21 mouse cellular contexts compared by ENCODE assay signal in the genomic region with DNA sequence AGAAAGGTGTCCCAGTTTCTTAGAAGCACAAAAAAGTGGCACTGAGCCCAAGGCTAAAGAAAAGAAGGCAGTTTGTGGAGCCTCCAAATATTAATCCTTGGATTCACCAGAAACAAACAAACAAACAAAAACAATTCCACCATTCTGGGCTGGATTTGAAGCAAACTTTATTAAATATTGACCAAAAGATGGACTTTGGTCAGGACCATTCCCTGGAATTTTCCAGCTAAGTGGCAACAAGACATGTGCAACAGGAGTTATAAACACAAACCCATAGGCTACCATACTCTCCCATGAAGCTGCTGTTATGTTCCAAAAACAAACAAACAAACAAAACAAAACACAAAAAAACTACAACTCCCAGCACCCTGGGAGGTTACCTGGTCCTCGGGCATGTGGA. TPM values are rescaled to one million over a fixed set of nuclear protein-coding genes. Genes with fewer than 3 reads are reported as not detected.
DNase-seq lines count a peak whose midpoint lies in the region; ATAC-seq and TF ChIP-seq lines count a peak whose summit lies in the region.
"Had no signal": no experiment of that assay in that cellular context is flagged by ENCODE, and none has a peak within 500 bp of the region (broad histone marks: within the 10 kb centered on the region; RNA-seq: fewer than 3 reads in every experiment).

No protein-coding gene starts in this region.

- H3K4me1 ChIP-seq in kidney, adult 2 months (ENCODE audit: control insufficient read depth, insufficient read depth, low read length): peaks cover 6% of the 10 kb centered on the region
- peaks cover 11% of the 10 kb centered on the region for H3K4me1 ChIP-seq in kidney, embryonic 15.5 days
- peaks cover under 1% of the 10 kb centered on the region; the same call in 1 of the 2 replicates for H3K4me1 ChIP-seq in kidney, embryonic 14.5 days (ENCODE audit: control insufficient read depth, insufficient read depth, low read length)
- peaks cover 4% of the 10 kb centered on the region for H3K4me1 ChIP-seq in liver, adult 2 months (ENCODE audit: control insufficient read depth, insufficient read depth, low read length)
- no peaks in the 10 kb centered on the region for H3K4me1 ChIP-seq in liver, postnatal 0 days (ENCODE audit: insufficient read depth)

- H3K79me2 ChIP-seq in liver, adult 2 months (ENCODE audit: control insufficient read depth, insufficient read depth, low read length): no peaks in the 10 kb centered on the region

- ATAC-seq in kidney, embryonic 15.5 days (replicated peaks; ENCODE audit: low FRiP score): no peak
- no peak for ATAC-seq in kidney, embryonic 14.5 days (ENCODE audit: low FRiP score, low TSS enrichment)
- ATAC-seq in liver, postnatal 0 days: no peak
- ATAC-seq: activated CD4-positive, CD25-positive, alpha-beta regulatory T cell, adult 4 months; CD4-positive, CD25-positive, alpha-beta regulatory T cell, adult 4 months; Patski had no signal

- no peaks in the 10 kb centered on the region for H3K27me3 ChIP-seq in kidney, adult 2 months (replicated peaks; ENCODE audit: control insufficient read depth, insufficient read depth, low read length)
- no peaks in the 10 kb centered on the region for H3K27me3 ChIP-seq in kidney, embryonic 15.5 days
- 0 out of 2 replicates have a peak, but pooled peaks cover 3% of the 10 kb centered on the region for H3K27me3 ChIP-seq in kidney, embryonic 14.5 days (ENCODE audit: control insufficient read depth, insufficient read depth, low read length)
- H3K27me3 ChIP-seq in liver, adult 2 months (ENCODE audit: control insufficient read depth, insufficient read depth, low read length): no peaks in the 10 kb centered on the region
- no peaks in the 10 kb centered on the region for H3K27me3 ChIP-seq in liver, postnatal 0 days (ENCODE audit: insufficient read depth, low read length)

- H3K9me3 ChIP-seq in kidney, embryonic 15.5 days (replicated peaks): no peaks in the 10 kb centered on the region
- no peaks in the 10 kb centered on the region for H3K9me3 ChIP-seq in kidney, embryonic 14.5 days (ENCODE audit: control insufficient read depth, low read length)
- H3K9me3 ChIP-seq in liver, postnatal 0 days (ENCODE audit: low read length): no peaks in the 10 kb centered on the region
- H3K9me3 ChIP-seq: G1E had no signal

- TF ChIP-seq EP300 in liver, postnatal 0 days (IDR thresholded peaks at IDR 0.05; ENCODE audit: low read depth): no peak

- no peak overlapping the region for H3K4me3 ChIP-seq in kidney, adult 2 months (ENCODE audit: insufficient read depth, low read depth, low read length)
- H3K4me3 ChIP-seq in kidney, embryonic 15.5 days (replicated peaks): no peak overlapping the region
- no peak overlapping the region for H3K4me3 ChIP-seq in kidney, embryonic 14.5 days (ENCODE audit: low read length)
- H3K4me3 ChIP-seq in liver, adult 2 months (ENCODE audit: insufficient read depth, low read depth, low read length): no peak overlapping the region
- no peak overlapping the region for H3K4me3 ChIP-seq in liver, postnatal 0 days (ENCODE audit: low read depth, low read length)

- 62% methylated on average over 1 of the region's 1 CpGs for WGBS in kidney, adult 2 months
- 82% methylated on average over 1 of the region's 1 CpGs for WGBS in kidney, embryonic 15.5 days
- WGBS in kidney, embryonic 14.5 days: 79% methylated on average over 1 of the region's 1 CpGs
- WGBS in liver, adult 2 months: 50% methylated on average over 1 of the region's 1 CpGs
- WGBS in liver, postnatal 0 days (ENCODE audit: insufficient replicate concordance): 78% methylated on average over 1 of the region's 1 CpGs

- TF ChIP-seq POLR2A in kidney, adult 2 months (IDR thresholded peaks at IDR 0.05; ENCODE audit: low read depth, low read length): no peak
- TF ChIP-seq POLR2A in liver, adult 2 months (IDR thresholded peaks at IDR 0.05; ENCODE audit: extremely low read depth, insufficient read depth, low read length): no peak

- H3K4me2 ChIP-seq in kidney, embryonic 15.5 days: no peak overlapping the region
- no peak overlapping the region for H3K4me2 ChIP-seq in kidney, embryonic 14.5 days (replicated peaks; ENCODE audit: low read depth, low read length)
- no peak overlapping the region for H3K4me2 ChIP-seq in liver, postnatal 0 days (ENCODE audit: low read depth, low read length)

- no peak overlapping the region for H3K27ac ChIP-seq in kidney, adult 2 months (ENCODE audit: insufficient read depth, low read depth, low read length)
- H3K27ac ChIP-seq in kidney, embryonic 15.5 days: no peak overlapping the region
- no peak overlapping the region for H3K27ac ChIP-seq in kidney, embryonic 14.5 days (ENCODE audit: low read depth, low read length)
- no peak overlapping the region for H3K27ac ChIP-seq in liver, adult 2 months (replicated peaks; ENCODE audit: insufficient read depth, low read depth, low read length)
- H3K27ac ChIP-seq in liver, postnatal 0 days (ENCODE audit: low read depth): no peak overlapping the region

- no peak overlapping the region for H3K9ac ChIP-seq in kidney, embryonic 15.5 days
- H3K9ac ChIP-seq in kidney, embryonic 14.5 days (ENCODE audit: low read depth, low read length): no peak overlapping the region
- H3K9ac ChIP-seq in liver, adult 2 months (ENCODE audit: low read depth, low read length): no peak overlapping the region
- H3K9ac ChIP-seq in liver, postnatal 0 days (replicated peaks): no peak overlapping the region

- no peak for TF ChIP-seq CTCF in kidney, adult 2 months (conservative IDR thresholded peaks at IDR 0.05; ENCODE audit: insufficient read depth, insufficient read length, low read depth, low read length)
- no peak for TF ChIP-seq CTCF in liver, adult 2 months (IDR thresholded peaks at IDR 0.05; ENCODE audit: low read depth, low read length)
- TF ChIP-seq CTCF in liver, postnatal 0 days (IDR thresholded peaks at IDR 0.05; ENCODE audit: low read depth): no peak

- peak; percentile 78 for DNase-seq in kidney, adult 2 months
- no peak for DNase-seq in kidney, adult 11 months
- peak; percentile 68 for DNase-seq in kidney, adult 9 months
- DNase-seq in kidney, postnatal 36 days: peak; percentile 16 to 25
- DNase-seq in liver, adult 2 months (ENCODE audit: extremely low read depth, low read depth, low spot score): peak; percentile 64
- no peak for DNase-seq in liver, postnatal 0 days
- DNase-seq: adrenal gland, adult 2 months; adrenal gland, adult 8-10 months; adrenal gland, postnatal 10 days; adrenal gland, postnatal 14 days; adrenal gland, postnatal 25 days; adrenal gland, postnatal 36 days; B cell, adult 2 months; cerebellum, adult 11 months; cerebellum, adult 11-12 months had no signal

- no peaks in the 10 kb centered on the region for H3K36me3 ChIP-seq in kidney, adult 2 months (ENCODE audit: control insufficient read depth, insufficient read depth, low read length)
- no peaks in the 10 kb centered on the region for H3K36me3 ChIP-seq in kidney, embryonic 15.5 days
- no peaks in the 10 kb centered on the region for H3K36me3 ChIP-seq in kidney, embryonic 14.5 days (ENCODE audit: control insufficient read depth, insufficient read depth, low read length)
- H3K36me3 ChIP-seq in liver, adult 2 months (ENCODE audit: control insufficient read depth, insufficient read depth, low read length): no peaks in the 10 kb centered on the region
- H3K36me3 ChIP-seq in liver, postnatal 0 days (replicated peaks; ENCODE audit: insufficient read depth, low read length): no peaks in the 10 kb centered on the region
- H3K36me3 ChIP-seq: G1E had no signal

RNA-seq across cellular contexts. Expression of a gene that starts 59.7 kb away (rescaled TPM):
- polyA plus RNA-seq in kidney, adult 2 months (2012; rRNA removed): 52.1 and 63.6 TPM in 2 replicates
- 45.0 and 49.4 TPM in 2 replicates for polyA plus RNA-seq in kidney, embryonic 15.5 days (2015; fragmentation: Nextera tagmentation; extraction: Ambion mirVana)
- polyA plus RNA-seq in kidney, embryonic 14.5 days (2014; fragmentation: Nextera tagmentation; extraction: Ambion mirVana): 45.0 and 49.9 TPM in 2 replicates
- total RNA-seq in liver, adult 2 months (2014; rRNA removed): 10.9 and 14.0 TPM in 2 replicates
- 40.2 and 47.3 TPM in 2 replicates for polyA plus RNA-seq in liver, adult 2 months (2012; rRNA removed)
- polyA plus RNA-seq in liver, postnatal 0 days (2015; fragmentation: Nextera tagmentation; extraction: Ambion mirVana): 15.7 and 17.9 TPM in 2 replicates

Comparison
In these comparisons a context has a peak if more than half of its experiments do, and no peak if none do; other contexts are left out.
1. DNase-seq: peak in kidney, adult 2 months (single experiment), kidney, adult 9 months (single experiment), kidney, postnatal 36 days (2 of 2) and liver, adult 2 months (single experiment); none in kidney, adult 11 months (single experiment) and liver, postnatal 0 days (single experiment).